Mouse (Mus musculus) liver, embryonic 14.5 days (tissue): Measurements from ENCODE around the gene Rhno1.

Source experiments
- CTCF ChIP-seq: IDR thresholded peaks from 2 replicates; pipeline ENCODE4 v1.5.1; 2016; ENCODE audit warnings: antibody characterized with exemption, low read depth, control low read depth
- EP300 ChIP-seq: IDR thresholded peaks from 2 replicates; pipeline ENCODE4 v1.6.1; 2016; ENCODE audit warnings: antibody characterized with exemption, low read depth

DNA sequence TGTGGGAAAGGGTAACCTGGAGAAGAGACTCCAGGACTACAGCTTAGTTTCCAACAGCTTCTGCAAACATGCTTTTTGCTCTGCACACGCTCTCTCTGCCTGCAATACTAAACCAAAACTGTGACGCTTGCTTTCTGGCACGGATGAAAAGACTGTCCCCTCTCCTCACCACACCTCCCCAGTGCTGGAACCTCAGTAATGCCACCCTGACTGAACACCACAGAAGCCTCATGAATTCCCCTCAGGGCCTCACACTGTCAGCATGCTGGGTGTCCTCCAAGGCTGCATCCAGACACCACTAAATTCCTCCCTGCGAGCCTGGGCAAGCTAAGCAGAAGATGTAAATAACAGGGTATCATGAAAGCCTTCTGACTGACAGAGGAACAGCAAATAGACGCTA lies 23.8 kb downstream of the Rhno1 start:
- TF ChIP-seq CTCF (no peak), EP300 (no peak)
